Mouse (Mus musculus) mature B cell (primary cell): ENCODE data around the gene Zer1.

Experiments used
- in situ Hi-C: fragments of 300-500 bp; cut with MboI; formaldehyde crosslinking; loops from 2 replicates; pipeline ENCODE4 v1.14.3; 2019

Zer1 gene

GRCm38 (mm10) chr2:30128789-30129188, 4.4 kb upstream of the Zer1 start:
- in situ Hi-C loops, result no loop called here

- in situ Hi-C loops, result no loop called here
Observed at GRCm38 (mm10) chr2:30123729-30124471, 485 bp downstream of the Zer1 start.

GRCm38 (mm10) chr2:30122766-30123165, 1.6 kb downstream of the Zer1 start:
- in situ Hi-C loops, result no loop called here

- in situ Hi-C loops, result no loop called here
Observed at GRCm38 (mm10) chr2:30120269-30120668, 4.1 kb downstream of the Zer1 start.

GRCm38 (mm10) chr2:30119641-30120051, 4.7 kb downstream of the Zer1 start:
- in situ Hi-C loops, result no loop called here

- in situ Hi-C loops, result no loop called here
Observed at GRCm38 (mm10) chr2:30112564-30112963, 11.8 kb downstream of the Zer1 start.

GRCm38 (mm10) chr2:30111500-30111899, 12.9 kb downstream of the Zer1 start:
- in situ Hi-C loops, result no loop called here

- in situ Hi-C loops, result no loop called here
Observed at GRCm38 (mm10) chr2:30108260-30108659, 16.1 kb downstream of the Zer1 start.

GRCm38 (mm10) chr2:30107646-30108045, 16.7 kb downstream of the Zer1 start:
- in situ Hi-C loops, result no loop called here

- in situ Hi-C loops, result no loop called here
Observed at GRCm38 (mm10) chr2:30106364-30106763, 18.0 kb downstream of the Zer1 start.

- in situ Hi-C loops, result no loop called here
Observed at GRCm38 (mm10) chr2:30100214-30100613, 24.2 kb downstream of the Zer1 start.

- in situ Hi-C loops, result loop anchor here (5.0 kb wide), 1 partner anchor 49 kb away; the partner anchor contains the start of gene Wdr34
Observed at GRCm38 (mm10) chr2:30095882-30096527, 28.4 kb downstream of the Zer1 start.

- in situ Hi-C loops, result no loop called here
Observed at GRCm38 (mm10) chr2:30094208-30094588, 30.2 kb downstream of the Zer1 start.

- in situ Hi-C loops, result no loop called here
Observed at GRCm38 (mm10) chr2:30093471-30094207, 30.7 kb downstream of the Zer1 start, which contains the start of gene Zdhhc12. Gene Zdhhc12, minus strand, starts transcription at chr2:30093648.

GRCm38 (mm10) chr2:30092280-30092918, 32.0 kb downstream of the Zer1 start:
- in situ Hi-C loops, result no loop called here

GRCm38 (mm10) chr2:30091521-30091920, 32.9 kb downstream of the Zer1 start:
- in situ Hi-C loops, result no loop called here

GRCm38 (mm10) chr2:30087310-30087709, 37.1 kb downstream of the Zer1 start:
- in situ Hi-C loops, result no loop called here

GRCm38 (mm10) chr2:30084632-30085031, 39.8 kb downstream of the Zer1 start:
- in situ Hi-C loops, result no loop called here

GRCm38 (mm10) chr2:30084113-30084512, 40.3 kb downstream of the Zer1 start:
- in situ Hi-C loops, result no loop called here

- in situ Hi-C loops, result no loop called here
Observed at GRCm38 (mm10) chr2:30080181-30080800, 44.1 kb downstream of the Zer1 start.

GRCm38 (mm10) chr2:30078760-30079159, 45.6 kb downstream of the Zer1 start:
- in situ Hi-C loops, result no loop called here

- in situ Hi-C loops, result no loop called here
Observed at GRCm38 (mm10) chr2:30078349-30078712, 46.1 kb downstream of the Zer1 start.
